12 mouse cellular contexts compared by ENCODE assay signal in genomic region chr1:133821144-133821543, GRCm38 (mm10). TPM values are rescaled to one million over a fixed set of nuclear protein-coding genes. Genes with fewer than 3 reads are reported as not detected.
DNase-seq lines count a peak whose midpoint lies in the region; ATAC-seq lines count a peak whose summit lies in the region.
"Had no signal": no experiment of that assay in that cellular context is flagged by ENCODE, and none has a peak within 500 bp of the region (broad histone marks: within the 10 kb centered on the region; RNA-seq: fewer than 3 reads in every experiment).

No protein-coding gene starts in this region.

- no peaks in the 10 kb centered on the region for H3K9me3 ChIP-seq in hindbrain, embryonic 13.5 days
- H3K9me3 ChIP-seq in hindbrain, embryonic 11.5 days (ENCODE audit: control insufficient read depth, low read length), result no peaks in the 10 kb centered on the region
- H3K9me3 ChIP-seq in forebrain, embryonic 14.5 days (replicated peaks; ENCODE audit: control insufficient read depth, low read length), result no peaks in the 10 kb centered on the region
- H3K9me3 ChIP-seq: hindbrain, embryonic 15.5 days had no signal

- no peak for DNase-seq in hindbrain, embryonic 11.5 days (ENCODE audit: low spot score)
- DNase-seq in CD4-positive helper T cell, adult 2 months (ENCODE audit: low read depth, low spot score), result peak; percentile 65
- peak; percentile 60 to 76 for DNase-seq in natural killer cell, adult 2 months (ENCODE audit: low spot score in 2 of 2)
- no peak for DNase-seq in layer of hippocampus, postnatal 36 days
- DNase-seq in cerebellum, adult 9-11 months, result no peak
- DNase-seq in forebrain, embryonic 14.5 days (ENCODE audit: low spot score), result no peak
- DNase-seq: cerebellum, postnatal 25 days; retina, postnatal 1 day had no signal

- peak overlapping the region; percentile 56 for H3K27ac ChIP-seq in hindbrain, embryonic 13.5 days
- no peak overlapping the region for H3K27ac ChIP-seq in hindbrain, embryonic 11.5 days (ENCODE audit: low read depth, low read length)
- H3K27ac ChIP-seq in forebrain, embryonic 14.5 days (ENCODE audit: low read depth, low read length), result no peak overlapping the region
- H3K27ac ChIP-seq: hindbrain, embryonic 15.5 days; kidney, postnatal 0 days had no signal

- H3K9ac ChIP-seq in hindbrain, embryonic 13.5 days, result no peak overlapping the region
- no peak overlapping the region for H3K9ac ChIP-seq in hindbrain, embryonic 11.5 days (ENCODE audit: low read depth, low read length)
- H3K9ac ChIP-seq in forebrain, embryonic 14.5 days (ENCODE audit: low read length), result no peak overlapping the region
- H3K9ac ChIP-seq: hindbrain, embryonic 15.5 days had no signal

- no peak for ATAC-seq in hindbrain, embryonic 13.5 days (ENCODE audit: low FRiP score)
- no peak for ATAC-seq in hindbrain, embryonic 11.5 days (ENCODE audit: low FRiP score)
- peak; percentile 58 for ATAC-seq in granulocyte monocyte progenitor cell, adult 5-6 weeks (replicated peaks; ENCODE audit: poor library complexity, severe bottlenecking)
- ATAC-seq in forebrain, embryonic 14.5 days, result no peak

- no peak overlapping the region for H3K4me2 ChIP-seq in hindbrain, embryonic 13.5 days
- H3K4me2 ChIP-seq in hindbrain, embryonic 11.5 days (replicated peaks; ENCODE audit: low read depth, low read length), result no peak overlapping the region
- H3K4me2 ChIP-seq in forebrain, embryonic 14.5 days (ENCODE audit: low read length), result no peak overlapping the region
- H3K4me2 ChIP-seq: hindbrain, embryonic 15.5 days had no signal

- H3K36me3 ChIP-seq in hindbrain, embryonic 13.5 days, result no peaks in the 10 kb centered on the region
- H3K36me3 ChIP-seq in hindbrain, embryonic 11.5 days (ENCODE audit: control insufficient read depth, insufficient read depth, low read length), result no peaks in the 10 kb centered on the region
- H3K36me3 ChIP-seq in forebrain, embryonic 14.5 days (ENCODE audit: control insufficient read depth, insufficient read depth, low read length), result no peaks in the 10 kb centered on the region
- H3K36me3 ChIP-seq: hindbrain, embryonic 15.5 days had no signal

- peaks cover 37% of the 10 kb centered on the region for H3K4me1 ChIP-seq in hindbrain, embryonic 13.5 days (replicated peaks)
- peaks cover 4% of the 10 kb centered on the region for H3K4me1 ChIP-seq in hindbrain, embryonic 11.5 days (replicated peaks; ENCODE audit: control insufficient read depth, insufficient read depth, low read length)
- H3K4me1 ChIP-seq in forebrain, embryonic 14.5 days (ENCODE audit: control insufficient read depth, insufficient read depth, low read length), result peaks cover 16% of the 10 kb centered on the region

- 58% methylated on average over 5 of the region's 5 CpGs for WGBS in hindbrain, embryonic 13.5 days
- WGBS in hindbrain, embryonic 11.5 days, result 63% methylated on average over 5 of the region's 5 CpGs
- WGBS in forebrain, embryonic 14.5 days, result 78% methylated on average over 5 of the region's 5 CpGs

- H3K27me3 ChIP-seq in hindbrain, embryonic 13.5 days, result no peaks in the 10 kb centered on the region
- H3K27me3 ChIP-seq in hindbrain, embryonic 11.5 days (ENCODE audit: control insufficient read depth, insufficient read depth, low read length), result no peaks in the 10 kb centered on the region
- H3K27me3 ChIP-seq in forebrain, embryonic 14.5 days (replicated peaks; ENCODE audit: control insufficient read depth, insufficient read depth, low read length), result no peaks in the 10 kb centered on the region
- H3K27me3 ChIP-seq: hindbrain, embryonic 15.5 days had no signal

- no peak overlapping the region for H3K4me3 ChIP-seq in hindbrain, embryonic 13.5 days
- no peak overlapping the region for H3K4me3 ChIP-seq in hindbrain, embryonic 11.5 days (ENCODE audit: low read depth, low read length)
- no peak overlapping the region for H3K4me3 ChIP-seq in forebrain, embryonic 14.5 days (ENCODE audit: low read depth, low read length)
- H3K4me3 ChIP-seq: hindbrain, embryonic 15.5 days had no signal

RNA-seq across cellular contexts. Expression of gene Atp2b4, which starts 20.3 kb away (rescaled TPM):
- 12.1 and 13.1 TPM in 2 replicates for polyA plus RNA-seq in hindbrain, embryonic 13.5 days (2015; fragmentation: Nextera tagmentation; extraction: Ambion mirVana)
- 8.7 and 15.3 TPM in 2 replicates for polyA plus RNA-seq in hindbrain, embryonic 11.5 days (2014; fragmentation: Nextera tagmentation; extraction: Ambion mirVana)
- 44.2 and 58.3 TPM in 2 replicates for total RNA-seq in granulocyte monocyte progenitor cell, adult 5-6 weeks (2014; fragmentation: Nextera tagmentation)
- 27.1 and 32.1 TPM in 2 replicates for total RNA-seq in granulocyte monocyte progenitor cell, adult 5-6 weeks (2017)
- 10 to 100 TPM; 67.8 to 72.1 TPM for total RNA-seq in layer of hippocampus, postnatal 36 days (2021)
- polyA plus RNA-seq in forebrain, embryonic 14.5 days (2014; fragmentation: Nextera tagmentation; extraction: Ambion mirVana), result 10.2 and 14.1 TPM in 2 replicates

Comparison
In these comparisons a context has a peak if more than half of its experiments do, and no peak if none do; other contexts are left out.
1. DNase-seq: peak in CD4-positive helper T cell, adult 2 months (single experiment) and natural killer cell, adult 2 months (2 of 2); none in hindbrain, embryonic 11.5 days (single experiment), layer of hippocampus, postnatal 36 days (0 of 2), cerebellum, adult 9-11 months (single experiment) and forebrain, embryonic 14.5 days (single experiment).